ENCODE assay signal across 8 mouse cellular contexts in genomic region chr11:82386970-82387540, GRCm38 (mm10). TPM values are rescaled to one million over a fixed set of nuclear protein-coding genes. Genes with fewer than 3 reads are reported as not detected.
DNase-seq lines count a peak whose midpoint lies in the region; TF ChIP-seq lines count a peak whose summit lies in the region.

No protein-coding gene starts in this region.

- peaks cover 2% of the 10 kb centered on the region; the same call in 1 of the 2 replicates for H3K27me3 ChIP-seq in kidney, adult 2 months (replicated peaks; ENCODE audit: control insufficient read depth, insufficient read depth, low read length)
- peaks cover 14% of the 10 kb centered on the region; the same call in 1 of the 2 replicates for H3K27me3 ChIP-seq in liver, adult 2 months (ENCODE audit: control insufficient read depth, insufficient read depth, low read length)

- no peaks in the 10 kb centered on the region for H3K36me3 ChIP-seq in kidney, adult 2 months (ENCODE audit: control insufficient read depth, insufficient read depth, low read length)
- no peaks in the 10 kb centered on the region for H3K36me3 ChIP-seq in liver, adult 2 months (ENCODE audit: control insufficient read depth, insufficient read depth, low read length)

- WGBS in kidney, adult 2 months, result 1% methylated on average over 51 of the region's 51 CpGs
- WGBS in liver, adult 2 months, result under 1% methylated on average over 51 of the region's 51 CpGs

- TF ChIP-seq CTCF in kidney, adult 2 months (conservative IDR thresholded peaks at IDR 0.05; ENCODE audit: insufficient read depth, insufficient read length, low read depth, low read length), result no peak
- no peak for TF ChIP-seq CTCF in liver, adult 2 months (IDR thresholded peaks at IDR 0.05; ENCODE audit: low read depth, low read length)

- H3K4me3 ChIP-seq in kidney, adult 2 months (ENCODE audit: insufficient read depth, low read depth, low read length), result peak overlapping the region; percentile 39; the same call in 1 of the 2 replicates
- H3K4me3 ChIP-seq in liver, adult 2 months (ENCODE audit: insufficient read depth, low read depth, low read length), result peak overlapping the region; percentile 55

- no peaks in the 10 kb centered on the region for H3K79me2 ChIP-seq in liver, adult 2 months (ENCODE audit: control insufficient read depth, insufficient read depth, low read length)

- DNase-seq in kidney, adult 2 months, result peak; percentile 3
- DNase-seq in kidney, adult 11 months, result no peak
- peak; percentile 90 to 94 for DNase-seq in cerebellum, postnatal 10 days
- peak; percentile 76 to 86 for DNase-seq in frontal cortex, postnatal 10 days (ENCODE audit: low spot score in 2 of 2)
- DNase-seq in kidney, postnatal 14 days, result peak; percentile 24
- no peak for DNase-seq in liver, adult 2 months (ENCODE audit: extremely low read depth, low read depth, low spot score)
- DNase-seq in right cerebral cortex, postnatal 10 days (ENCODE audit: low spot score in 2 of 2), result peak; percentile 93 to 94
- DNase-seq in thymus, postnatal 25 days, result no peak

- TF ChIP-seq POLR2A in kidney, adult 2 months (IDR thresholded peaks at IDR 0.05; ENCODE audit: low read depth, low read length), result no peak
- no peak for TF ChIP-seq POLR2A in liver, adult 2 months (IDR thresholded peaks at IDR 0.05; ENCODE audit: extremely low read depth, insufficient read depth, low read length)

- H3K27ac ChIP-seq in kidney, adult 2 months (ENCODE audit: insufficient read depth, low read depth, low read length), result no peak overlapping the region
- H3K27ac ChIP-seq in liver, adult 2 months (replicated peaks; ENCODE audit: insufficient read depth, low read depth, low read length), result no peak overlapping the region

- H3K4me1 ChIP-seq in kidney, adult 2 months (ENCODE audit: control insufficient read depth, insufficient read depth, low read length), result no peaks in the 10 kb centered on the region
- no peaks in the 10 kb centered on the region for H3K4me1 ChIP-seq in liver, adult 2 months (ENCODE audit: control insufficient read depth, insufficient read depth, low read length)

- peak overlapping the region; percentile 63 for H3K9ac ChIP-seq in liver, adult 2 months (ENCODE audit: low read depth, low read length)

RNA-seq across cellular contexts. Expression of gene Tmem132e, which starts 1.6 kb away (rescaled TPM):
- polyA plus RNA-seq in kidney, adult 2 months (2012; rRNA removed), result 0.26 and 0.41 TPM in 2 replicates
- 1.4 and 2.3 TPM in 2 replicates for total RNA-seq in liver, adult 2 months (2014; rRNA removed)
- polyA plus RNA-seq in liver, adult 2 months (2012; rRNA removed), result 1.4 and 2.1 TPM in 2 replicates

Comparison
In these comparisons a context has a peak if more than half of its experiments do, and no peak if none do; other contexts are left out.
1. DNase-seq: peak in kidney, adult 2 months (single experiment), cerebellum, postnatal 10 days (2 of 2), frontal cortex, postnatal 10 days (2 of 2), kidney, postnatal 14 days (single experiment) and right cerebral cortex, postnatal 10 days (2 of 2); none in kidney, adult 11 months (single experiment), liver, adult 2 months (single experiment) and thymus, postnatal 25 days (single experiment).